Mouse (Mus musculus): ENCODE results near the gene Cacna1c. TPM values are rescaled to one million over a fixed set of nuclear protein-coding genes. Genes with fewer than 3 reads are reported as not detected.

Gene Cacna1c
- polyA plus RNA-seq, 1 experiment: 19.1 TPM

DNA sequence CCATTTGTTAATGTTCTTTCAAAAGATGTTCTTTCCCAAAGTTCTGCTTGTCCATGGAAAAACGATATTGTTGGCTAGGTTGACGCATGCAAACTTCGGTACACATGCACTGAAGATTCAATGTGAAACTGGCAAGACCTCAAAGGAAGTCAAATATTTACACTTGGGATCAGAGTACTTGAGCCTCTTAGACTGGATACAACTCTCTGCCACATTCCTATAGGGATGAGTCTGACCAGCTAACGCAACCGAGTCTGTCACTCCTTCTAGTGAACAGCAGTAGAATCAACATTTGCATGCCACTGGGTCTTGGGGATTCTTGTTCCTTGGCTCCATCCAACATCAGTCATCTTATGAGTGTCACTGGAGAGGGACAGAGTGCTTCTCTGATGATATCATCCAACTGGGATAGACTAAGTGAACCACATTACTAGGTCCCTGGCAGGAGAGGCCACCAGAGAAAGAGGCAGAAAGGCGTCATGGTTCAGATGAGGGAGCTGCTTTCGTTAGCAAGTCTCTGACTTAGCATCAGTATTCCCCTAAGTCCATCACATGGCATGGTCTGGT, 241.1 kb downstream of the Cacna1c start:
- no peak for DNase-seq (ENCODE audit: low read depth)
- no peak for TF ChIP-seq CTCF (IDR thresholded peaks at IDR 0.05; ENCODE audit: borderline replicate concordance, extremely low read depth, insufficient read depth, insufficient read length)
- no peak for TF ChIP-seq POLR2A (IDR thresholded peaks at IDR 0.05; ENCODE audit: borderline replicate concordance, extremely low read depth, insufficient read depth, insufficient read length, poor library complexity, severe bottlenecking)

DNA sequence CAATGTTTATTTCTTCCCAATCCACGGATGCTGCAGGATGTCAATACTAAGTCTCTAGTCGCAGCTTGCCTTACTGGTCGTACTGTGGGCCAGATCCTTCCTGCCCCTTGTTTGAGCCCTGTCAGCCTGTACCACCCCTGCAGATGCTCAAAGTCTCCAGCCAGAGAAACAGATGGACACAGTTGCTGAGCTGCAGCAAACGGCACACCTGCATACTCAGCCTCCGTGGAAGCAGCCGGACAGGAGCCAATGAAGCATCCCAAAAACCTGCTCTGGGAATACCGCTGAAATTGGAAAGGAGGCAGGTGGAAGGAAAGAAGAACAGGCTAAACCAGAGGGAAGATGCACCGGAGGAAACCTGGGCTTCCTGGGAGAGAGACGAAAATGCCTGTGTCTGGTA, 243.8 kb downstream of the Cacna1c start:
- no peak for DNase-seq (ENCODE audit: low read depth)
- TF ChIP-seq CTCF (IDR thresholded peaks at IDR 0.05; ENCODE audit: borderline replicate concordance, extremely low read depth, insufficient read depth, insufficient read length) (no peak), POLR2A (IDR thresholded peaks at IDR 0.05; ENCODE audit: borderline replicate concordance, extremely low read depth, insufficient read depth, insufficient read length, poor library complexity, severe bottlenecking) (no peak)

DNA sequence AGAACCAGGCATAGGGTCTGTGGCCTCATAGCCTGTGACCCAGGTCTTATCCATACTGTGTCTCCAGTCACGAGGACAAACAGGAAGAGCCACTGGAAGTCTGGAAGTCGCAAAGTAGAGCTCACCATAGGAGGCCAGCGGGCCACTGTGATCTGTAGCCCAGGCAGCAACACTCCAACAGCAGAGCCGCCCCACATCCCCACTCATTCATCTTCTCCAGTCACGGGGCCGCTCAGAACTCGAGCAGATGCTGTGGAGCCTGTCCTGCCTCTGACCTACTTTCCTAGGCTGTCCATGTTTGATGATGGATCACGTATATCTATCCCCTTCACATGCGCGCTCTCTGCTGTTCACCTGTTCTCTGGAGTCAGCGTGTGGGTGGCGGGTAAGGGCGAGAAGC, 246.0 kb downstream of the Cacna1c start:
- no peak for DNase-seq (ENCODE audit: low read depth)
- TF ChIP-seq POLR2A (IDR thresholded peaks at IDR 0.05; ENCODE audit: borderline replicate concordance, extremely low read depth, insufficient read depth, insufficient read length, poor library complexity, severe bottlenecking) (no peak), CTCF (IDR thresholded peaks at IDR 0.05; ENCODE audit: borderline replicate concordance, extremely low read depth, insufficient read depth, insufficient read length) (no peak)

DNA sequence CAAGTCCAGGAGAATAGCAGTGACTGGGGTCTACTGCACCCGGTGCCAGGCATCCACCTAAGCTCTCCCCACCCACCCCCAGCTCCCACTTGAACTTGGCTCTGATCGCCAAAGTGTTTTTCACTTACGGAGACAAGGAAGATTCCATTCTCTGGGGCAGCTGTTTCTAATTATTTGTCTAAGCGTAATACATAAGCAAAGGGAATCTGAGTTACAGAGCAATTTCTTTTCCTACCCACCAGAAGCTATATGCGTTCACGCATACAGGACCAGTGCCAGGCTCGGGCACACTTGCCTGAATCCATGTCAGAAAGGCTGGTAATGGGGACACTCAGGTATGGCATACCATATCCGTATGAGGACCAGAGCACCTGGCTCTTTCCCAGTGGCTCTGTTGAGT, 248.9 kb downstream of the Cacna1c start:
- no peak for DNase-seq (ENCODE audit: low read depth)
- TF ChIP-seq CTCF (IDR thresholded peaks at IDR 0.05; ENCODE audit: borderline replicate concordance, extremely low read depth, insufficient read depth, insufficient read length) (no peak), POLR2A (IDR thresholded peaks at IDR 0.05; ENCODE audit: borderline replicate concordance, extremely low read depth, insufficient read depth, insufficient read length, poor library complexity, severe bottlenecking) (no peak)

DNA sequence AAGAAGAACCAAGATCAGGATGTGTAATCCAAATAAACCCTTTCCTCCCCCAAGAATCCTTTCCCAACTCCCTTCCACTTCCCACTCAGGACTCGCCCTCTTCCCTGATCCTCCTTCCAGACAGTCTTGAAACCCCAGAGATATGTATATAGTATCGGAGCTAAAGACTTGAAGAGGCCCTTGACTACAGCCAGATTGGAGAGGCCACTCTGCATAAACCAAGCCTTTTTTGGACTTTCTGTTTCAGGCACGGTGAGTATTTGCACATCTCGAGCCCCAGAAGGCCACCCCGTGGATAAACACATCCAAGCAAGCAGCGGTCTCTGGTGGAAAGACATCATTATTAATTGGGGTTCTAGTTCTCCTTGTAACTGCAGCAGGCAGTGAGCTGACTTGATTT, 249.6 kb downstream of the Cacna1c start:
- TF ChIP-seq POLR2A (IDR thresholded peaks at IDR 0.05; ENCODE audit: borderline replicate concordance, extremely low read depth, insufficient read depth, insufficient read length, poor library complexity, severe bottlenecking) (no peak), CTCF (IDR thresholded peaks at IDR 0.05; ENCODE audit: borderline replicate concordance, extremely low read depth, insufficient read depth, insufficient read length) (no peak)
- DNase-seq (ENCODE audit: low read depth): no peak

DNA sequence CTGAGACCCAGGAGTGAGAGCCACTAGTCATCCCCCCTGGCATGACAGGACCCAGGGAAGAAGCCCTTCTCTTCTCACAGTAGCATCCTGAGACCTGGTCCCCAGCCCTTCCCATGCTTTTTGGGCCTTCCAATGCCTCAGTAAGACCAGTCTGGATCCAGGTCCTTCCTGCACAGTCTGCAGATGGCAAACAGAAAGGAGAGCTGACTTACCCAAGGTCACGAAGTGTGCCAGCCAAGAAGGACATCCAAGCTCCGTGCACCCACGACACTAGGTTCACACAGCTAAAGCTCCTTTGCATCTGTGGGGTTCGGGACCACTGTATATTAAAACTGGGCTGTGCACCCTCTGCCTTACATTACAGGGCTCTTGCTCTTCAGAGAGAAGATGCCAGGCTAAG, 252.1 kb downstream of the Cacna1c start:
- TF ChIP-seq POLR2A (IDR thresholded peaks at IDR 0.05; ENCODE audit: borderline replicate concordance, extremely low read depth, insufficient read depth, insufficient read length, poor library complexity, severe bottlenecking) (no peak), CTCF (IDR thresholded peaks at IDR 0.05; ENCODE audit: borderline replicate concordance, extremely low read depth, insufficient read depth, insufficient read length) (no peak)
- no peak for DNase-seq (ENCODE audit: low read depth)

DNA sequence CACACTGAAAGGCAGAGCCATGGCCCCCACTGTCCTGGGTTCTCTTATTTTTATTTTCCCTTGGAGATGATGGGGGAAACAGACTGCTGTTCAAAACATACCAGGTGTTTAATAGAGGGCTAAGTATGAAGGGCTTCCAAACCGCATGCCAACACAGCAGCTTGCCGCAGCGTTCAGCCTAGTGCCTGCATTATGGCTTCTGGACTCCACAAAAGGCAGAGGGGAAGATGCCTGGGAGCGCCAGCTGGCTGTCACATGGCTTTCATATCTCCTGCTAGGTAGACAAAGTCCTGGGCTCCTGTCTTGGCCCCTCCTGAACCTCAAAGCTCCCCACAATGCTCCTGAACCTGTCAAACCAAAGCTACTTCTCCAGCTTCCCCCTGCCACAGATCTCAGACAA, 254.4 kb downstream of the Cacna1c start:
- TF ChIP-seq POLR2A (IDR thresholded peaks at IDR 0.05; ENCODE audit: borderline replicate concordance, extremely low read depth, insufficient read depth, insufficient read length, poor library complexity, severe bottlenecking) (no peak), CTCF (IDR thresholded peaks at IDR 0.05; ENCODE audit: borderline replicate concordance, extremely low read depth, insufficient read depth, insufficient read length) (no peak)
- no peak for DNase-seq (ENCODE audit: low read depth)

DNA sequence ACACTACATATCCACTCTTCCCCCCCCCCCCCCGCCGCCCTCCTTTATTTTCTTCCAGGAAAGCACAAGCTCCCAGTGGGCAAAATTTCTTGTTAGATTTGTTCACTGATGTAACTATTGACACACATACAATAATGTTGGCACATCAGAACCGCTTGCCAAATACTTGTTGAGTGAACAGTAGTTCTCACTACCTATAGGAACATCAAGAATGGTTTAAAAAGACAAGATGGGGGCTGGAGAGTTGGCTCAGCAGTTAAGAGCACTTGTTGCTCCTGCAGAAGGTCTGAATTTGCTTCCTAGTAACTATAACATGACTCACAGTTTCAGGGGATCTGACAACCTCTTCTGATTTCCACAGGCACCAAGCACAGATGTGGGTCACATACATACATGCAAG, 255.2 kb downstream of the Cacna1c start:
- no peak for DNase-seq (ENCODE audit: low read depth)
- TF ChIP-seq POLR2A (IDR thresholded peaks at IDR 0.05; ENCODE audit: borderline replicate concordance, extremely low read depth, insufficient read depth, insufficient read length, poor library complexity, severe bottlenecking): no peak
- TF ChIP-seq CTCF (IDR thresholded peaks at IDR 0.05; ENCODE audit: borderline replicate concordance, extremely low read depth, insufficient read depth, insufficient read length): no peak

DNA sequence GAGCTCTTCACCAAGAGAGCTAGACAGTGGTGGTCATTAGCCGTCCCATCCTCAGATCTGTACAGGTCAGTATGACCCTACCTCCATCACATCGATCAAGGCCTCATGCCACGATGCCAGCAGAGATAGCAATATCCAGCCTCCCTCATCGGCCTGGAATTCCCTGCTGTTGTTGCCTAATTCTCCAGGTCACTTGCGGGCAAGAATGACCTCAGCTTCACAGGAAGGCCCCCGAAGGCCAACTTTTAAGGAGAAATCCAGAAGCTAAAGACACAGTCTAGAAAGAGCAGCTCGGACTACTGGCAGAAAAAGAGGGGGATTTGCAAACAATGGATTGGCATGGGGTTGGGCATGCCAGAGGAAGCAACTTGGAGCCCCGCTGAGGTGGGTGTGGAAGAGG, 256.6 kb downstream of the Cacna1c start:
- no peak for TF ChIP-seq CTCF (IDR thresholded peaks at IDR 0.05; ENCODE audit: borderline replicate concordance, extremely low read depth, insufficient read depth, insufficient read length)
- no peak for DNase-seq (ENCODE audit: low read depth)

DNA sequence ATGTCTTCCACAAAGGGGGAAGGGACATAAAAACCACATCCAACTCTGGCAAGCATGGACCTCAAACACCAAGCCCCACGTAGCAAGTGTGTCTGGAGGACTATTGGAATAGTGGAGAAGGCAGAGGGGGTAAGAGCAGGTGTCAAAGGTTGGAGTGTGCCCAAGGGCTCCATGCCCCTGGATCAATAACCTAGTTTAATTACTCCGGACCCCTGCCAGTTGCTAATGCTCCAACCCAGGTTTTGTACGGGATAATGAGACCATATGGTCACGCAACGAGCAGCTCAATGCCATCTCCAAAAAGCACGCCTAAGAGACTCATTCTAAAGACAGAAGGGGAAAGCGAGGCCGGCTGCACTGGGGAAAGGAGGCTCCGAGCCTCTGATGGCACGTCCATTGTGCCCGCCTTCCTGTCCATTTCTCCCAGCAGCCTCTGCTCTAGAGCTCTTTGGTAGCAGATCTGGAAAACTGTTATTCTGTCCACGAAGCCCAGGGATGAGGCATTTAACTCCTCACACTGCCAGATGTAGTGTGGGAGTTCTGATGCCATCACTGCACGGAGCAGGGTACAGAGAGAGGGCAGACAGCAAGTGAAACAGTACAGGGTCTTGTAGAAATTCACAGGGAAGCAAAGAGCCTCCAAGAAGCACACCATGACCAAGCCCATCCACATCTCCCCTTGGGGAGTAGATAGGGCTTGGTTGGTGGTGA, 257.7 kb downstream of the Cacna1c start:
- peak; percentile 58 for DNase-seq (ENCODE audit: low read depth)
- TF ChIP-seq POLR2A (IDR thresholded peaks at IDR 0.05; ENCODE audit: borderline replicate concordance, extremely low read depth, insufficient read depth, insufficient read length, poor library complexity, severe bottlenecking): no peak
- TF ChIP-seq CTCF (IDR thresholded peaks at IDR 0.05; ENCODE audit: borderline replicate concordance, extremely low read depth, insufficient read depth, insufficient read length): no peak

DNA sequence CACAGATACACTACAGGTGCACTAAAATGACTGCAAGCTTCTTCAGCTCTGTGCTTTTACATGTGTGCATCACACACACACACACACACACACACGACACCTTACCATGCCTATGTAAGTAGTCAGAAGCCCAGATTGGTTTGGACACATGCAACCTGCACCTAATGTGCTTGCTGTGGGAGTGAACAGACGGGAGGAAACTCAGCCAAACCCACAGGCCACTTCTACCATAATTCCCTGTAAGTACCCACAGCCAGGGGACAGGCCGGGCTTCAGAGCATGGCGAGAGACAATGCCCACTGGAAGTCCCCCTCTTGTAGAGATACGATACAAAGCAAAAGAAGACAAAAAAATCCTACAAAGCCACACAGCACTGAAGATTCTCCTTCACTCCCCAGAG, 258.7 kb downstream of the Cacna1c start:
- TF ChIP-seq POLR2A (IDR thresholded peaks at IDR 0.05; ENCODE audit: borderline replicate concordance, extremely low read depth, insufficient read depth, insufficient read length, poor library complexity, severe bottlenecking) (no peak), CTCF (IDR thresholded peaks at IDR 0.05; ENCODE audit: borderline replicate concordance, extremely low read depth, insufficient read depth, insufficient read length) (no peak)
- no peak for DNase-seq (ENCODE audit: low read depth)
